Mouse (Mus musculus): ENCODE data around the gene Lrmda.

DNA sequence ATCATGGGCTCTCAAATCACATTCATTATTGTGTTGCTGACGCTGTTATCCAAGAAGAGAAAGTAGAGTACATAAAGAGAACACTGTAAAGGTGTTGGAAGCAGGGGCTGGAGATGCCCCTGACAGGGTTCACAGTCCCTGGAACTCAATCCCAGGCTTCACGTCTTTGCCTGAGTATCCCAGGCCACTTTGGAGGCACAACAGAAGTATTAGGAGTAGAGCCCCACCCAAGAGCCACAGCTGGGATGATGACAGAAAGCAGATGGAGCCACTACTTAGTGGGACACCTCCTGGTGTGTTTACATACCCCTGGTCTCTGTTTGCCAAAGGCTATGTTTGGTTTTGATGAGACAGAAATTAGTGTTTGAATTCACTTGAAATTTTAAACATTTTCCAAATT, 899.4 kb downstream of the Lrmda start:
- TF ChIP-seq CTCF (IDR thresholded peaks at IDR 0.05; ENCODE audit: borderline replicate concordance, insufficient read depth, low read length) (no peak), POLR2A (IDR thresholded peaks at IDR 0.05; ENCODE audit: low read depth, low read length) (no peak)
